Mouse (Mus musculus) MEL (cell line): ENCODE measurements at regions not wholly inside any gene's neighbourhood (a gene's known extent, or its start where the extent isn't known, plus 50 kb on each side); places are given as distances from the start of the nearest gene placed in this dataset.
"Not testable (repeated sequence)": the region's sequence is repeated elsewhere in the genome, so short reads cannot be mapped to it uniquely, and the experiment has no call there.

ENCODE experiments used
- DNase-seq: peaks from one replicate; pipeline ENCODE4 v3.0.0; 2011; ENCODE audit warnings: low read depth, low spot score
- H3K27ac ChIP-seq: 2 replicates; pipeline ENCODE4 v1.5.1; 2012; ENCODE audit warnings: low read depth, mild to moderate bottlenecking, control low read depth, low read length, moderate library complexity; ENCODE audit not compliant: control insufficient read depth
- H3K27me3 ChIP-seq, 2 experiments: fragments of 150-350 bp in 1 of 2; sonication (generic) in 1 of 2; 2 replicates each; pipeline ENCODE4 v1.6.1; 2012; ENCODE audit warnings: low read length in 2 of 2, mild to moderate bottlenecking in 2 of 2, improper control_type of control experiment in 1 of 2, moderate library complexity in 1 of 2; ENCODE audit not compliant: insufficient read depth in 2 of 2, control insufficient read depth in 1 of 2
- H3K36me3 ChIP-seq, 2 experiments: 2 replicates each; pipeline ENCODE4 v1.6.1; 2012 to 2014; ENCODE audit warnings: low read length in 2 of 2, improper control_type of control experiment in 1 of 2, inconsistent platforms in 1 of 2, mild to moderate bottlenecking in 1 of 2; ENCODE audit not compliant: insufficient read depth in 2 of 2, control insufficient read depth in 1 of 2
- H3K4me1 ChIP-seq, 2 experiments: fragments of 150-350 bp in 1 of 2; sonication (generic) in 1 of 2; 2 replicates each; pipeline ENCODE4 v1.6.1; 2012; ENCODE audit warnings: low read length in 2 of 2, improper control_type of control experiment in 1 of 2, mild to moderate bottlenecking in 1 of 2; ENCODE audit not compliant: insufficient read depth in 2 of 2, control insufficient read depth in 1 of 2
- H3K4me3 ChIP-seq, 2 experiments: fragments of 150-350 bp in 1 of 2; sonication (generic) in 1 of 2; 2 replicates each; pipeline ENCODE4 v1.5.1; 2012; ENCODE audit warnings: low read depth in 2 of 2, low read length in 2 of 2, mild to moderate bottlenecking in 2 of 2, moderate library complexity in 2 of 2, control low read depth in 1 of 2, improper control_type of control experiment in 1 of 2; ENCODE audit not compliant: control insufficient read depth in 1 of 2, insufficient read depth in 1 of 2
- H3K79me2 ChIP-seq: 2 replicates; pipeline ENCODE4 v1.6.1; 2012; ENCODE audit warnings: mild to moderate bottlenecking, low read length, moderate library complexity; ENCODE audit not compliant: control insufficient read depth, poor library complexity, insufficient read depth
- H3K9ac ChIP-seq: 2 replicates; pipeline ENCODE4 v1.6.1; 2012; ENCODE audit warnings: low read depth, mild to moderate bottlenecking, control low read depth, low read length, moderate library complexity; ENCODE audit not compliant: control insufficient read depth, poor library complexity, severe bottlenecking
- H3K9me3 ChIP-seq: fragments of 150-350 bp; sonication (generic); replicated peaks from 2 replicates; pipeline ENCODE4 v1.6.1; 2012; ENCODE audit warnings: mild to moderate bottlenecking, low read length, improper control_type of control experiment, moderate library complexity; ENCODE audit not compliant: insufficient read depth
- E2F4 ChIP-seq: IDR thresholded peaks from 2 replicates; pipeline ENCODE4 v1.6.1; 2011; ENCODE audit warnings: low read depth, low read length, improper control_type of control experiment, borderline replicate concordance
- ELF1 ChIP-seq: IDR thresholded peaks from 2 replicates; pipeline ENCODE4 v1.6.1; 2014; ENCODE audit warnings: low read depth, mild to moderate bottlenecking, inconsistent platforms, low read length, improper control_type of control experiment, moderate library complexity
- EP300 ChIP-seq, 2 experiments: IDR thresholded peaks; 2 replicates each; pipeline ENCODE4 v1.6.1; 2011; ENCODE audit warnings: improper control_type of control experiment in 2 of 2, low read length in 2 of 2, low read depth in 1 of 2, mild to moderate bottlenecking in 1 of 2
- MAFK ChIP-seq: IDR thresholded peaks from 2 replicates; pipeline ENCODE4 v1.6.1; 2011; ENCODE audit warnings: low read depth, mild to moderate bottlenecking, low read length, improper control_type of control experiment, borderline replicate concordance
- MXI1 ChIP-seq: IDR thresholded peaks from 2 replicates; pipeline ENCODE4 v1.6.1; 2011; ENCODE audit warnings: mild to moderate bottlenecking, low read depth, low read length, improper control_type of control experiment
- POLR2A ChIP-seq, 2 experiments: IDR thresholded peaks; 2 replicates each; pipeline ENCODE4 v1.6.1; 2011 to 2012; ENCODE audit warnings: low read length in 2 of 2, mild to moderate bottlenecking in 2 of 2, control low read depth in 1 of 2, improper control_type of control experiment in 1 of 2, low read depth in 1 of 2, moderate library complexity in 1 of 2; ENCODE audit not compliant: control insufficient read depth in 1 of 2, insufficient read depth in 1 of 2, poor library complexity in 1 of 2
- RAD21 ChIP-seq: IDR thresholded peaks from 2 replicates; pipeline ENCODE4 v1.6.1; 2011; ENCODE audit warnings: mild to moderate bottlenecking, low read depth, low read length, improper control_type of control experiment
- SIN3A ChIP-seq: IDR thresholded peaks from 2 replicates; pipeline ENCODE4 v1.6.1; 2012; ENCODE audit warnings: low read length, improper control_type of control experiment, inconsistent platforms
- TBP ChIP-seq: IDR thresholded peaks from 2 replicates; pipeline ENCODE4 v1.8.0; 2011; ENCODE audit warnings: low read depth, low read length, improper control_type of control experiment
- TCF12 ChIP-seq: IDR thresholded peaks from 2 replicates; pipeline ENCODE4 v1.6.1; 2014; ENCODE audit warnings: low read depth, mild to moderate bottlenecking, inconsistent platforms, low read length, improper control_type of control experiment, moderate library complexity
- ZC3H11A ChIP-seq: IDR thresholded peaks from 2 replicates; pipeline ENCODE4 v1.6.1; 2012; ENCODE audit warnings: low read depth, mild to moderate bottlenecking, inconsistent platforms, low read length, improper control_type of control experiment
- ZKSCAN1 ChIP-seq: IDR thresholded peaks from 2 replicates; pipeline ENCODE4 v1.6.1; 2012; ENCODE audit warnings: low read depth, mild to moderate bottlenecking, inconsistent platforms, low read length, improper control_type of control experiment, moderate library complexity

DNA sequence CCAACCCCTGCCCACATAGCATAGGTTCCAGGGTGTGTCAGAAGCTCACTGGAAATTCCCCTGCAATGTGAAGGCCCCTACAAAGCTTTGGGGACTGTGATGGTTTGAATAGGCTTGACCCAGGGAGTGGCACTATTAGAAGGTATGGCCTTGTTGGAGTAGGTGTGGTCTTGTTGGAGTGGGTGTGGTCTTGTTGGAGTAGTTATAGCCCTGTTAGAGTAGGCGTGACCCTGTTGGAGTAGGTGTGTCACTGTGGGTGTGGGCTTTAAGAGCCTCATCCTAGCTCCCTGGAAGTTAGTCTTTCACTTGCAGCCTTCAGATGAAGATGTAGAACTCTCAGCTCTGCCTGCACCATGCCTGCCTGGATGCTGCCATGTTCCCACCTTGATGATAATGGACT lies 64.9 kb upstream of the Slc28a3 start:
- not testable (repeated sequence) for H3K4me3 ChIP-seq, H3K9me3 ChIP-seq, H3K4me1 ChIP-seq, H3K27me3 ChIP-seq, H3K79me2 ChIP-seq, H3K27ac ChIP-seq, H3K9ac ChIP-seq, H3K36me3 ChIP-seq, DNase-seq

GRCm38 (mm10) chr13:58677521-58677920 lies 66.8 kb upstream of the Slc28a3 start:
- DNase-seq, result no peak
- no peaks in the 10 kb centered on the region for H3K27me3 ChIP-seq
- no peaks in the 10 kb centered on the region for H3K79me2 ChIP-seq
- H3K36me3 ChIP-seq, result no peaks in the 10 kb centered on the region
- no peak overlapping the region for H3K4me3 ChIP-seq
- H3K9ac ChIP-seq, result no peak overlapping the region
- no peaks in the 10 kb centered on the region for H3K4me1 ChIP-seq
- H3K9me3 ChIP-seq, result no peaks in the 10 kb centered on the region
- H3K27ac ChIP-seq, result no peak overlapping the region
- TF ChIP-seq MAFK (no peak), RAD21 (no peak), ELF1 (no peak)

- H3K9ac ChIP-seq, result no peak overlapping the region
- no peaks in the 10 kb centered on the region for H3K4me1 ChIP-seq
- no peaks in the 10 kb centered on the region for H3K36me3 ChIP-seq
- no peak overlapping the region for H3K27ac ChIP-seq
- H3K9me3 ChIP-seq, result no peaks in the 10 kb centered on the region
- H3K79me2 ChIP-seq, result no peaks in the 10 kb centered on the region
- H3K4me3 ChIP-seq, result no peak overlapping the region
- TF ChIP-seq MAFK, result no peak
- no peak for TF ChIP-seq POLR2A (IDR thresholded peaks at IDR 0.05; ENCODE audit: control insufficient read depth in 1 of 2, insufficient read depth in 1 of 2, low read depth in 1 of 2, low read length in 2 of 2, poor library complexity in 1 of 2)
- TF ChIP-seq ZKSCAN1, result no peak
- no peak for TF ChIP-seq TBP
- TF ChIP-seq ZC3H11A, result no peak
- no peak for TF ChIP-seq EP300 (IDR thresholded peaks at IDR 0.05; ENCODE audit: low read depth in 1 of 2, low read length in 2 of 2)
- no peaks in the 10 kb centered on the region for H3K27me3 ChIP-seq
- DNase-seq, result no peak
Measured at GRCm38 (mm10) chr13:58679663-58680062, 69.0 kb upstream of the Slc28a3 start.

DNA sequence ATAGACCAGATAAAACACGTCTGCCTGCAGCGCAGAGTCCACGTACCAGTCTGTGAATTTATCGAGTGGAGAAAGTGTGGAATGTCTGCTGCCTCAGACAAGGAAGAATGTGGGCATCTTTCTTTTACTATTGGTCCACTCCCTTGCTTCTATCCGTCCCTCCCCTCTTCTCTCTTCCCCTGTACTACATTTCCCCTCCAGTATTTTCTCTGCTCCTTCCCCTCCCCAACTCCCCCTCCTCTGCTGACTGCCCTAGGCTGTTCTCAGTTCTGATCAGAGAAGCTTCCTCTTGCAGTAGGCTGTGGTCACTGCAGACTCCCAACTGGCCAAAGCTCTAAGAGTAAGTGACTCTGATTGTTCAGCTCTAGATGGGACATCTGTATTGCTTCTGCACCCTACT lies 76.1 kb upstream of the Slc28a3 start:
- Histone ChIP-seq H3K9me3 (no peaks in the 10 kb centered on the region), H3K27ac (no peak overlapping the region), H3K79me2 (no peaks in the 10 kb centered on the region), H3K27me3 (no peaks in the 10 kb centered on the region), H3K4me1 (peaks cover 0 to 13% of the 10 kb centered on the region in 2 experiments; a peak in 3 of 4 replicates), H3K4me3 (no peak overlapping the region), H3K9ac (no peak overlapping the region), H3K36me3 (peaks cover 0 to 8% of the 10 kb centered on the region in 2 experiments; a peak in 1 of 4 replicates)
- DNase-seq, result no peak
- TF ChIP-seq SIN3A (no peak), MXI1 (no peak), TCF12 (no peak), E2F4 (no peak)
